Mouse (Mus musculus) midbrain, embryonic 12.5 days (tissue): Measurements from ENCODE around the gene Klhl33. TPM values are rescaled to one million over a fixed set of nuclear protein-coding genes. Genes with fewer than 3 reads are reported as not detected.

Source experiments
- ATAC-seq: fragments of 200-750 bp; cut with Nextera tagmentation; 2 replicates; pipeline ENCODE4 v1.8.0; 2017; ENCODE audit warnings: low read depth, moderate TSS enrichment, moderate library complexity; ENCODE audit not compliant: low FRiP score
- H3K27ac ChIP-seq: fragments of 300-500 bp; sonication (generic); replicated peaks from 2 replicates; pipeline ENCODE4 v1.5.1; 2016; ENCODE audit warnings: mild to moderate bottlenecking
- H3K27me3 ChIP-seq: fragments of 300-500 bp; sonication (generic); 2 replicates; pipeline ENCODE4 v1.6.1; 2016; ENCODE audit warnings: mild to moderate bottlenecking
- H3K36me3 ChIP-seq: fragments of 300-500 bp; sonication (generic); 2 replicates; pipeline ENCODE4 v1.6.1; 2016
- H3K4me1 ChIP-seq: fragments of 300-500 bp; sonication (generic); 2 replicates; pipeline ENCODE4 v1.6.1; 2016
- H3K4me2 ChIP-seq: fragments of 300-500 bp; sonication (generic); replicated peaks from 2 replicates; pipeline ENCODE4 v1.6.1; 2016; ENCODE audit warnings: mild to moderate bottlenecking, moderate library complexity
- H3K4me3 ChIP-seq: fragments of 300-500 bp; sonication (generic); 2 replicates; pipeline ENCODE4 v1.5.1; 2016; ENCODE audit warnings: mild to moderate bottlenecking
- H3K9ac ChIP-seq: fragments of 300-500 bp; sonication (generic); replicated peaks from 2 replicates; pipeline ENCODE4 v1.6.1; 2016; ENCODE audit warnings: mild to moderate bottlenecking, moderate library complexity
- H3K9me3 ChIP-seq: fragments of 300-500 bp; sonication (generic); 2 replicates; pipeline ENCODE4 v1.6.1; 2016; ENCODE audit warnings: mild to moderate bottlenecking
- WGBS: fragments of 180-500 bp; shearing (Covaris S2); methylation state at CpG from one replicate; pipeline ENCODE4 v1.1.7; 2016; 5-methylcytosine and 5-hydroxymethylcytosine counted together
- polyA plus RNA-seq: library from polyadenylated mRNA; unstranded; fragments of >200 nt; fragmentation: Nextera tagmentation; extraction: Ambion mirVana; gene quantifications from 2 replicates; pipeline ENCODE4 v1.2.1, GENCODE M21; 2016

Gene Klhl33
- polyA plus RNA-seq, 1 experiment from 2014 or later, result 0.60 TPM

- H3K4me3 ChIP-seq, result peak overlapping the region; percentile 50
- H3K4me2 ChIP-seq, result peak overlapping the region; percentile 88
- no peaks in the 10 kb centered on the region for H3K36me3 ChIP-seq
- H3K27me3 ChIP-seq, result peaks cover 25% of the 10 kb centered on the region
- peaks cover 10% of the 10 kb centered on the region for H3K4me1 ChIP-seq
- ATAC-seq, result peak; percentile 58; the same call in 1 of the 2 replicates
- H3K27ac ChIP-seq, result no peak overlapping the region
- H3K9ac ChIP-seq, result peak overlapping the region; percentile 67
- H3K9me3 ChIP-seq, result no peaks in the 10 kb centered on the region
- WGBS, result 17% methylated on average over 23 of the region's 23 CpGs
Measured at GRCm38 (mm10) chr14:50896747-50897373, 447 bp downstream of the Klhl33 start.

- ATAC-seq, result peak; percentile 59
- no peak overlapping the region for H3K27ac ChIP-seq
- H3K9ac ChIP-seq, result peak overlapping the region; percentile 67
- H3K4me3 ChIP-seq, result peak overlapping the region; percentile 50
- 18% methylated on average over 19 of the region's 19 CpGs for WGBS
- peaks cover 25% of the 10 kb centered on the region for H3K27me3 ChIP-seq
- H3K4me1 ChIP-seq, result peaks cover 10% of the 10 kb centered on the region
- peak overlapping the region; percentile 88 for H3K4me2 ChIP-seq
- no peaks in the 10 kb centered on the region for H3K36me3 ChIP-seq
- H3K9me3 ChIP-seq, result no peaks in the 10 kb centered on the region
Measured at GRCm38 (mm10) chr14:50895985-50896746, 1.1 kb downstream of the Klhl33 start.

- peaks cover 10% of the 10 kb centered on the region for H3K4me1 ChIP-seq
- H3K4me2 ChIP-seq, result no peak overlapping the region
- H3K36me3 ChIP-seq, result no peaks in the 10 kb centered on the region
- no peak overlapping the region for H3K4me3 ChIP-seq
- no peak overlapping the region for H3K27ac ChIP-seq
- ATAC-seq, result no peak
- H3K9me3 ChIP-seq, result no peaks in the 10 kb centered on the region
- no peak overlapping the region for H3K9ac ChIP-seq
- peaks cover 25% of the 10 kb centered on the region for H3K27me3 ChIP-seq
Measured at GRCm38 (mm10) chr14:50895407-50895806, 1.9 kb downstream of the Klhl33 start.

GRCm38 (mm10) chr14:50892541-50893459 lies 4.5 kb downstream of the Klhl33 start:
- WGBS, result 89% methylated on average over 22 of the region's 22 CpGs
- no peak for ATAC-seq
- no peak overlapping the region for H3K4me3 ChIP-seq
- H3K4me1 ChIP-seq, result peaks cover 10% of the 10 kb centered on the region
- no peaks in the 10 kb centered on the region for H3K9me3 ChIP-seq
- H3K36me3 ChIP-seq, result no peaks in the 10 kb centered on the region
- no peak overlapping the region for H3K9ac ChIP-seq
- H3K27me3 ChIP-seq, result peaks cover 23% of the 10 kb centered on the region
- H3K27ac ChIP-seq, result no peak overlapping the region
- no peak overlapping the region for H3K4me2 ChIP-seq

- Histone ChIP-seq H3K36me3 (no peaks in the 10 kb centered on the region), H3K9ac (no peak overlapping the region), H3K4me3 (no peak overlapping the region), H3K27me3 (peaks cover 16% of the 10 kb centered on the region; the same call in 1 of the 2 replicates), H3K4me2 (no peak overlapping the region), H3K4me1 (peaks cover 10% of the 10 kb centered on the region), H3K9me3 (no peaks in the 10 kb centered on the region), H3K27ac (no peak overlapping the region)
- 85% methylated on average over 7 of the region's 7 CpGs for WGBS
- ATAC-seq, result no peak
Measured at GRCm38 (mm10) chr14:50892091-50892490, 5.2 kb downstream of the Klhl33 start.

GRCm38 (mm10) chr14:50891621-50892020 lies 5.7 kb downstream of the Klhl33 start:
- no peaks in the 10 kb centered on the region for H3K36me3 ChIP-seq
- no peak for ATAC-seq
- H3K27ac ChIP-seq, result no peak overlapping the region
- H3K9me3 ChIP-seq, result no peaks in the 10 kb centered on the region
- no peak overlapping the region for H3K4me2 ChIP-seq
- 91% methylated on average over 8 of the region's 8 CpGs for WGBS
- no peak overlapping the region for H3K4me3 ChIP-seq
- peaks cover 6% of the 10 kb centered on the region for H3K4me1 ChIP-seq
- H3K27me3 ChIP-seq, result peaks cover 12% of the 10 kb centered on the region; the same call in 1 of the 2 replicates
- H3K9ac ChIP-seq, result no peak overlapping the region

- no peak for ATAC-seq
- WGBS, result 87% methylated on average over 6 of the region's 6 CpGs
- Histone ChIP-seq H3K27ac (no peak overlapping the region), H3K9ac (no peak overlapping the region), H3K4me2 (no peak overlapping the region), H3K27me3 (no peaks in the 10 kb centered on the region), H3K4me3 (no peak overlapping the region), H3K9me3 (no peaks in the 10 kb centered on the region), H3K4me1 (no peaks in the 10 kb centered on the region), H3K36me3 (no peaks in the 10 kb centered on the region)
Measured at GRCm38 (mm10) chr14:50876236-50876950, 20.9 kb downstream of the Klhl33 start.

GRCm38 (mm10) chr14:50875591-50876230 lies 21.6 kb downstream of the Klhl33 start:
- peaks cover 3% of the 10 kb centered on the region; the same call in 1 of the 2 replicates for H3K4me1 ChIP-seq

GRCm38 (mm10) chr14:50875175-50875574 lies 22.1 kb downstream of the Klhl33 start:
- H3K9ac ChIP-seq, result no peak overlapping the region
- no peak for ATAC-seq

More at GRCm38 (mm10) chr14:50875591-50876230, 21.6 kb downstream of the Klhl33 start:
- no peak for ATAC-seq
- Histone ChIP-seq H3K27ac (no peak overlapping the region), H3K4me3 (no peak overlapping the region), H3K4me2 (no peak overlapping the region), H3K9ac (no peak overlapping the region), H3K27me3 (no peaks in the 10 kb centered on the region), H3K36me3 (no peaks in the 10 kb centered on the region), H3K9me3 (no peaks in the 10 kb centered on the region)
- 88% methylated on average over 6 of the region's 6 CpGs for WGBS

GRCm38 (mm10) chr14:50871284-50871683 lies 26.0 kb downstream of the Klhl33 start:
- Histone ChIP-seq H3K27me3 (no peaks in the 10 kb centered on the region), H3K4me1 (peaks cover 10% of the 10 kb centered on the region; the same call in 1 of the 2 replicates), H3K36me3 (no peaks in the 10 kb centered on the region), H3K27ac (no peak overlapping the region), H3K4me3 (no peak overlapping the region), H3K9me3 (no peaks in the 10 kb centered on the region), H3K4me2 (no peak overlapping the region), H3K9ac (no peak overlapping the region)
- 94% methylated on average over 2 of the region's 2 CpGs for WGBS
- ATAC-seq, result no peak

More at GRCm38 (mm10) chr14:50875175-50875574, 22.1 kb downstream of the Klhl33 start:
- H3K4me1 ChIP-seq, result peaks cover 7% of the 10 kb centered on the region; the same call in 1 of the 2 replicates
- H3K27me3 ChIP-seq, result no peaks in the 10 kb centered on the region
- no peaks in the 10 kb centered on the region for H3K9me3 ChIP-seq
- H3K4me3 ChIP-seq, result no peak overlapping the region
- H3K27ac ChIP-seq, result no peak overlapping the region
- no peaks in the 10 kb centered on the region for H3K36me3 ChIP-seq
- 86% methylated on average over 3 of the region's 3 CpGs for WGBS
- H3K4me2 ChIP-seq, result no peak overlapping the region

- H3K27me3 ChIP-seq, result no peaks in the 10 kb centered on the region
- WGBS, result 38% methylated on average over 5 of the region's 5 CpGs
- H3K4me1 ChIP-seq, result peaks cover 10% of the 10 kb centered on the region; the same call in 1 of the 2 replicates
- peak overlapping the region; percentile 67 for H3K4me2 ChIP-seq
- H3K9me3 ChIP-seq, result no peaks in the 10 kb centered on the region
- peak; percentile 53; the same call in 1 of the 2 replicates for ATAC-seq
- H3K27ac ChIP-seq, result no peak overlapping the region
- H3K4me3 ChIP-seq, result peak overlapping the region; percentile 56
- peak overlapping the region; percentile 52 for H3K9ac ChIP-seq
- H3K36me3 ChIP-seq, result no peaks in the 10 kb centered on the region
Measured at GRCm38 (mm10) chr14:50870805-50871143, 26.5 kb downstream of the Klhl33 start.
